ENCODE assay signal across 15 mouse cellular contexts in the genomic region with DNA sequence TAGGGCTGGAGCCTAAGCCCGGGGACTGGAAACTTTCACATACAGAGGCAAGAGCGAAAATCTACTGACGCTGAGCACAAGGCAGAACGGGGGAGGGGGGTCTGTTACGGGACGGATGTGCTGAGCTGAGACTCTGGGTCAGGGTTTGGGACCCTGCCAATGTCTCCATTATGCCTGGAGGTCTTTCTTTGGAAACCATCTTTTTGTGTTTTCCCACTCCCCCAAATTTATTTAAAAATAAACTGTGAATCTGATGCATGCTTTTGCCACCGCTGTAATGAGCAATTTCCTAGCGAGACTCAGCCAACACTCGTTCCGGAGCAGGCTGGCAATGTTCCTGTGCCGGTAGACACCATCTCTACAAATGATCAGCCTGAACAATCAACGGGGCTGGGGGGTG. TPM values are rescaled to one million over a fixed set of nuclear protein-coding genes. Genes with fewer than 3 reads are reported as not detected.
DNase-seq lines count a peak whose midpoint lies in the region; ATAC-seq lines count a peak whose summit lies in the region.
"Had no signal": no experiment of that assay in that cellular context is flagged by ENCODE, and none has a peak within 500 bp of the region (broad histone marks: within the 10 kb centered on the region; RNA-seq: fewer than 3 reads in every experiment).

No protein-coding gene starts in this region.

- no peak overlapping the region for H3K4me2 ChIP-seq in heart, embryonic 16.5 days (ENCODE audit: low read depth, low read length)
- no peak overlapping the region for H3K4me2 ChIP-seq in limb, embryonic 12.5 days
- H3K4me2 ChIP-seq in embryonic facial prominence, embryonic 14.5 days (ENCODE audit: low read depth, low read length): no peak overlapping the region
- H3K4me2 ChIP-seq: heart, embryonic 13.5 days; lung, embryonic 15.5 days; midbrain, embryonic 13.5 days had no signal

- no peak overlapping the region for H3K4me3 ChIP-seq in heart, embryonic 16.5 days (ENCODE audit: low read length)
- no peak overlapping the region for H3K4me3 ChIP-seq in limb, embryonic 12.5 days (replicated peaks)
- H3K4me3 ChIP-seq in limb, embryonic 10.5 days: no peak overlapping the region
- no peak overlapping the region for H3K4me3 ChIP-seq in embryonic facial prominence, embryonic 14.5 days (ENCODE audit: low read depth, low read length)
- H3K4me3 ChIP-seq in heart, embryonic 10.5 days: no peak overlapping the region
- H3K4me3 ChIP-seq: heart, embryonic 13.5 days; lung, embryonic 15.5 days; midbrain, embryonic 13.5 days had no signal

- H3K4me1 ChIP-seq in heart, embryonic 16.5 days (ENCODE audit: control insufficient read depth, insufficient read depth, low read length): peaks cover 5% of the 10 kb centered on the region
- H3K4me1 ChIP-seq in limb, embryonic 12.5 days (replicated peaks): peaks cover 20% of the 10 kb centered on the region
- peaks cover 17% of the 10 kb centered on the region for H3K4me1 ChIP-seq in limb, embryonic 10.5 days
- peaks cover 18% of the 10 kb centered on the region for H3K4me1 ChIP-seq in embryonic facial prominence, embryonic 14.5 days (ENCODE audit: control insufficient read depth, insufficient read depth, low read length)
- H3K4me1 ChIP-seq in heart, embryonic 10.5 days: peaks cover 6% of the 10 kb centered on the region

- peaks cover 4% of the 10 kb centered on the region; the same call in 1 of the 2 replicates for H3K27me3 ChIP-seq in heart, embryonic 16.5 days (ENCODE audit: control insufficient read depth, insufficient read depth, low read length)
- peaks cover 3% of the 10 kb centered on the region; the same call in 1 of the 2 replicates for H3K27me3 ChIP-seq in limb, embryonic 12.5 days
- H3K27me3 ChIP-seq in limb, embryonic 10.5 days (ENCODE audit: low read depth, poor library complexity, severe bottlenecking): no peaks in the 10 kb centered on the region
- no peaks in the 10 kb centered on the region for H3K27me3 ChIP-seq in embryonic facial prominence, embryonic 14.5 days (replicated peaks; ENCODE audit: control insufficient read depth, insufficient read depth, low read length)
- no peaks in the 10 kb centered on the region; the same call in none of the 2 replicates for H3K27me3 ChIP-seq in heart, embryonic 10.5 days (ENCODE audit: insufficient read depth, poor library complexity, severe bottlenecking)
- H3K27me3 ChIP-seq: heart, embryonic 13.5 days; lung, embryonic 15.5 days; midbrain, embryonic 13.5 days had no signal

- 0 out of 2 replicates have a peak, but pooled peaks have one; percentile 37 for ATAC-seq in heart, embryonic 16.5 days (replicated peaks; ENCODE audit: extremely low read depth, insufficient read depth, low FRiP score)
- ATAC-seq in limb, embryonic 12.5 days (ENCODE audit: insufficient number of reproducible peaks, insufficient read depth, low FRiP score, low TSS enrichment, low read depth): no peak
- ATAC-seq in embryonic facial prominence, embryonic 14.5 days (ENCODE audit: low read depth): peak; percentile 45

- intact Hi-C loops in heart, postnatal 10 days (cut with DNase I): no loop called here

- H3K27ac ChIP-seq in heart, embryonic 16.5 days (ENCODE audit: low read length): no peak overlapping the region
- H3K27ac ChIP-seq in limb, embryonic 12.5 days: no peak overlapping the region
- H3K27ac ChIP-seq in limb, embryonic 10.5 days: no peak overlapping the region
- H3K27ac ChIP-seq in embryonic facial prominence, embryonic 14.5 days (replicated peaks; ENCODE audit: low read depth, low read length): no peak overlapping the region
- H3K27ac ChIP-seq in heart, embryonic 10.5 days: no peak overlapping the region
- H3K27ac ChIP-seq: heart, embryonic 13.5 days; lung, embryonic 15.5 days had no signal

- no peaks in the 10 kb centered on the region for H3K9me3 ChIP-seq in heart, embryonic 16.5 days (replicated peaks; ENCODE audit: control insufficient read depth, low read length)
- H3K9me3 ChIP-seq in limb, embryonic 12.5 days: no peaks in the 10 kb centered on the region
- no peaks in the 10 kb centered on the region for H3K9me3 ChIP-seq in limb, embryonic 10.5 days (replicated peaks)
- no peaks in the 10 kb centered on the region for H3K9me3 ChIP-seq in embryonic facial prominence, embryonic 14.5 days (ENCODE audit: control insufficient read depth, low read length)
- H3K9me3 ChIP-seq in heart, embryonic 10.5 days: no peaks in the 10 kb centered on the region
- H3K9me3 ChIP-seq: heart, embryonic 13.5 days; lung, embryonic 15.5 days; midbrain, embryonic 13.5 days had no signal

- H3K9ac ChIP-seq in heart, embryonic 16.5 days (ENCODE audit: low read length): no peak overlapping the region
- H3K9ac ChIP-seq in limb, embryonic 12.5 days (replicated peaks): peak overlapping the region; percentile 18; the same call in 1 of the 2 replicates
- H3K9ac ChIP-seq in embryonic facial prominence, embryonic 14.5 days (ENCODE audit: low read depth, low read length): no peak overlapping the region
- H3K9ac ChIP-seq: heart, embryonic 13.5 days; lung, embryonic 15.5 days; midbrain, embryonic 13.5 days had no signal

- 70% methylated on average over 12 of the region's 12 CpGs for WGBS in heart, embryonic 16.5 days
- WGBS in limb, embryonic 12.5 days: 74% methylated on average over 12 of the region's 12 CpGs
- WGBS in limb, embryonic 10.5 days: 86% methylated on average over 12 of the region's 12 CpGs
- WGBS in embryonic facial prominence, embryonic 14.5 days: 45% methylated on average over 12 of the region's 12 CpGs
- 77% methylated on average over 12 of the region's 12 CpGs for WGBS in heart, embryonic 10.5 days

- no peak for DNase-seq in heart, postnatal 10 days
- DNase-seq in limb, embryonic 10.5 days (ENCODE audit: low spot score): no peak
- peak; percentile 71 for DNase-seq in embryonic facial prominence, embryonic 14.5 days (ENCODE audit: low spot score)
- peak; percentile 45 for DNase-seq in right cerebral cortex, postnatal 25 days
- no peak for DNase-seq in gastrocnemius, adult 18-20 months (ENCODE audit: low spot score)
- no peak for DNase-seq in heart, embryonic 10.5 days (ENCODE audit: low spot score)
- DNase-seq: cerebellum, postnatal 36 days; gastrocnemius, postnatal 10 days; left cerebral cortex, postnatal 4 days had no signal

- no peaks in the 10 kb centered on the region for H3K36me3 ChIP-seq in heart, embryonic 16.5 days (ENCODE audit: control insufficient read depth, insufficient read depth)
- H3K36me3 ChIP-seq in limb, embryonic 12.5 days: no peaks in the 10 kb centered on the region
- H3K36me3 ChIP-seq in limb, embryonic 10.5 days: no peaks in the 10 kb centered on the region
- no peaks in the 10 kb centered on the region for H3K36me3 ChIP-seq in embryonic facial prominence, embryonic 14.5 days (ENCODE audit: control insufficient read depth, insufficient read depth, low read length)
- H3K36me3 ChIP-seq in heart, embryonic 10.5 days: no peaks in the 10 kb centered on the region
- H3K36me3 ChIP-seq: heart, embryonic 13.5 days; lung, embryonic 15.5 days; midbrain, embryonic 13.5 days had no signal

RNA-seq across cellular contexts. Expression of gene Psapl1, which starts 57.0 kb away (rescaled TPM):
- 0.12 TPM in 1 of 2 replicates, not detected in the other for polyA plus RNA-seq in heart, embryonic 16.5 days (2015; fragmentation: Nextera tagmentation; extraction: Ambion mirVana)
- total RNA-seq in heart, postnatal 10 days (2021): not detected
- 0.15 TPM in 1 of 2 replicates, not detected in the other for polyA plus RNA-seq in limb, embryonic 12.5 days (2016; fragmentation: Nextera tagmentation; extraction: Ambion mirVana)
- polyA plus RNA-seq in limb, embryonic 10.5 days (2016; fragmentation: Nextera tagmentation; extraction: Ambion mirVana): 0.05 TPM in 1 of 2 replicates, not detected in the other
- polyA plus RNA-seq in embryonic facial prominence, embryonic 14.5 days (2014; fragmentation: Nextera tagmentation; extraction: Ambion mirVana): 3.6 and 7.5 TPM in 2 replicates
- under 1 TPM in 1 of 2 experiments, not detected in 1; 0.09 TPM for total RNA-seq in gastrocnemius, adult 18-20 months (2021)
- 0.05 and 0.11 TPM in 2 replicates for polyA plus RNA-seq in heart, embryonic 10.5 days (2016; fragmentation: Nextera tagmentation; extraction: Ambion mirVana)
- total RNA-seq: gastrocnemius, postnatal 10 days; left cerebral cortex, postnatal 4 days had no signal
- polyA plus RNA-seq: neural tube, embryonic 14.5 days had no signal

Comparison
In these comparisons a context has a peak if more than half of its experiments do, and no peak if none do; other contexts are left out.
1. DNase-seq: peak in embryonic facial prominence, embryonic 14.5 days (single experiment) and right cerebral cortex, postnatal 25 days (single experiment); none in heart, postnatal 10 days (0 of 2), limb, embryonic 10.5 days (single experiment), gastrocnemius, adult 18-20 months (single experiment) and heart, embryonic 10.5 days (single experiment).